Mouse (Mus musculus) embryonic fibroblast, embryonic 13.5 days (primary cell): ENCODE measurements around the gene Il1rapl2.

ENCODE experiments used
- CTCF ChIP-seq: IDR thresholded peaks from 2 replicates; pipeline ENCODE4 v1.5.1; 2011; ENCODE audit warnings: mild to moderate bottlenecking, control low read depth, low read length, moderate library complexity, borderline replicate concordance; ENCODE audit not compliant: insufficient read depth
- POLR2A ChIP-seq: IDR thresholded peaks from 2 replicates; pipeline ENCODE4 v1.6.1; 2011; ENCODE audit warnings: low read depth, mild to moderate bottlenecking, control low read depth, low read length, moderate library complexity

- TF ChIP-seq CTCF = no peak
- TF ChIP-seq POLR2A = no peak
Measured at GRCm38 (mm10) chrX:137582656-137583055, 12.2 kb downstream of the Il1rapl2 start.
